Mouse (Mus musculus) intestine, embryonic 16.5 days (tissue): ENCODE data around the gene Msln. TPM values are rescaled to one million over a fixed set of nuclear protein-coding genes. Genes with fewer than 3 reads are reported as not detected.
A peak's percentile ranks its signal among the peaks of the same experiment; 100 is the strongest.
"Not testable (repeated sequence)": the region's sequence is repeated elsewhere in the genome, so short reads cannot be mapped to it uniquely, and the experiment has no call there.

Experiments
- ATAC-seq: fragments of 200-750 bp; cut with Nextera tagmentation; 2 replicates; pipeline ENCODE4 v1.8.0; 2017; ENCODE audit warnings: moderate TSS enrichment, moderate library complexity
- H3K27ac ChIP-seq: fragments of 300-500 bp; sonication (generic); 2 replicates; pipeline ENCODE4 v1.5.1; 2014; ENCODE audit warnings: mild to moderate bottlenecking, low read length
- H3K27me3 ChIP-seq: fragments of 300-500 bp; sonication (generic); replicated peaks from 2 replicates; pipeline ENCODE4 v1.6.1; 2014; ENCODE audit warnings: low read length, control low read depth, mixed read lengths; ENCODE audit not compliant: control insufficient read depth, insufficient read depth
- H3K36me3 ChIP-seq: fragments of 300-500 bp; sonication (generic); 2 replicates; pipeline ENCODE4 v1.6.1; 2014; ENCODE audit warnings: low read length, control low read depth; ENCODE audit not compliant: control insufficient read depth, insufficient read depth
- H3K4me1 ChIP-seq: fragments of 300-500 bp; sonication (generic); 2 replicates; pipeline ENCODE4 v1.6.1; 2014; ENCODE audit warnings: low read length, control low read depth, mixed read lengths; ENCODE audit not compliant: control insufficient read depth, insufficient read depth
- H3K4me2 ChIP-seq: fragments of 300-500 bp; sonication (generic); 2 replicates; pipeline ENCODE4 v1.6.1; 2014; ENCODE audit warnings: low read depth, low read length, control low read depth
- H3K4me3 ChIP-seq: fragments of 300-500 bp; sonication (generic); 2 replicates; pipeline ENCODE4 v1.5.1; 2014; ENCODE audit warnings: mild to moderate bottlenecking, low read length
- H3K9ac ChIP-seq: fragments of 300-500 bp; sonication (generic); 2 replicates; pipeline ENCODE4 v1.6.1; 2014; ENCODE audit warnings: low read depth, low read length
- H3K9me3 ChIP-seq: fragments of 300-500 bp; sonication (generic); 2 replicates; pipeline ENCODE4 v1.6.1; 2016; ENCODE audit warnings: low read length, control low read depth; ENCODE audit not compliant: control insufficient read depth
- WGBS: fragments of 180-500 bp; shearing (Covaris S2); extraction: QIAGEN DNeasy Blood & Tissue Kit; methylation state at CpG from one replicate; pipeline ENCODE4 v1.1.7; 2014; 5-methylcytosine and 5-hydroxymethylcytosine counted together
- polyA plus RNA-seq: library from polyadenylated mRNA; unstranded; fragments of >200 nt; fragmentation: Nextera tagmentation; extraction: Ambion mirVana; gene quantifications from 2 replicates; pipeline ENCODE4 v1.2.1, GENCODE M21; 2015

Msln gene
- polyA plus RNA-seq, 1 experiment from 2014 or later: 27.7 TPM

- no peaks in the 10 kb centered on the region for H3K36me3 ChIP-seq
- 67% methylated on average over 9 of the region's 9 CpGs for WGBS
- H3K4me2 ChIP-seq: no peak overlapping the region
- no peak overlapping the region for H3K9ac ChIP-seq
- 0 out of 2 replicates have a peak, but pooled peaks cover 4% of the 10 kb centered on the region for H3K4me1 ChIP-seq
- H3K9me3 ChIP-seq: no peaks in the 10 kb centered on the region
- no peak overlapping the region for H3K4me3 ChIP-seq
- peak; percentile 63; the same call in 1 of the 2 replicates for ATAC-seq
- H3K27me3 ChIP-seq: no peaks in the 10 kb centered on the region
- no peak overlapping the region for H3K27ac ChIP-seq
Observed at GRCm38 (mm10) chr17:25756378-25757242, 2.4 kb upstream of the Msln start.

- Histone ChIP-seq H3K27ac (no peak overlapping the region), H3K36me3 (no peaks in the 10 kb centered on the region), H3K9ac (no peak overlapping the region), H3K27me3 (no peaks in the 10 kb centered on the region), H3K4me3 (no peak overlapping the region), H3K4me2 (no peak overlapping the region), H3K4me1 (peaks cover 6% of the 10 kb centered on the region; the same call in 1 of the 2 replicates), H3K9me3 (no peaks in the 10 kb centered on the region)
- peak; percentile 70 for ATAC-seq
- 29% methylated on average over 4 of the region's 4 CpGs for WGBS
Observed at GRCm38 (mm10) chr17:25755627-25756377, 1.6 kb upstream of the Msln start.

- 82% methylated on average over 4 of the region's 4 CpGs for WGBS
Observed at GRCm38 (mm10) chr17:25755086-25755485, 908 bp upstream of the Msln start.

GRCm38 (mm10) chr17:25751446-25751845, 2.7 kb downstream of the Msln start:
- Histone ChIP-seq H3K27ac (no peak overlapping the region), H3K36me3 (no peaks in the 10 kb centered on the region), H3K4me3 (no peak overlapping the region), H3K27me3 (no peaks in the 10 kb centered on the region), H3K9me3 (no peaks in the 10 kb centered on the region), H3K4me1 (peaks cover 6% of the 10 kb centered on the region; the same call in 1 of the 2 replicates), H3K9ac (no peak overlapping the region; the same call in 1 of the 2 replicates), H3K4me2 (no peak overlapping the region)
- ATAC-seq: no peak
- 32% methylated on average over 5 of the region's 5 CpGs for WGBS

More at GRCm38 (mm10) chr17:25755086-25755485, 908 bp upstream of the Msln start:
- ATAC-seq: no peak
- H3K4me1 ChIP-seq: peaks cover 6% of the 10 kb centered on the region; the same call in 1 of the 2 replicates
- H3K4me3 ChIP-seq: no peak overlapping the region
- H3K36me3 ChIP-seq: no peaks in the 10 kb centered on the region
- H3K4me2 ChIP-seq: no peak overlapping the region
- H3K9me3 ChIP-seq: no peaks in the 10 kb centered on the region
- H3K9ac ChIP-seq: no peak overlapping the region
- H3K27ac ChIP-seq: no peak overlapping the region
- no peaks in the 10 kb centered on the region for H3K27me3 ChIP-seq

- Histone ChIP-seq H3K4me1 (peaks cover 3% of the 10 kb centered on the region; the same call in 1 of the 2 replicates), H3K4me3 (no peak overlapping the region), H3K27me3 (no peaks in the 10 kb centered on the region), H3K9me3 (no peaks in the 10 kb centered on the region), H3K9ac (no peak overlapping the region), H3K36me3 (no peaks in the 10 kb centered on the region), H3K27ac (no peak overlapping the region), H3K4me2 (no peak overlapping the region)
- ATAC-seq: no peak
- 84% methylated on average over 6 of the region's 6 CpGs for WGBS
Observed at GRCm38 (mm10) chr17:25749314-25749713, 4.9 kb downstream of the Msln start.

- H3K4me1 ChIP-seq: peaks cover 3% of the 10 kb centered on the region; the same call in 1 of the 2 replicates
- no peak overlapping the region for H3K4me2 ChIP-seq
- ATAC-seq: no peak
- 90% methylated on average over 4 of the region's 4 CpGs for WGBS
- no peaks in the 10 kb centered on the region for H3K27me3 ChIP-seq
- no peak overlapping the region for H3K9ac ChIP-seq
- H3K4me3 ChIP-seq: no peak overlapping the region
- no peaks in the 10 kb centered on the region for H3K36me3 ChIP-seq
- H3K27ac ChIP-seq: no peak overlapping the region
- no peaks in the 10 kb centered on the region for H3K9me3 ChIP-seq
Observed at GRCm38 (mm10) chr17:25748238-25748637, 5.9 kb downstream of the Msln start.

- no peaks in the 10 kb centered on the region for H3K27me3 ChIP-seq
- no peak overlapping the region for H3K4me2 ChIP-seq
- H3K4me3 ChIP-seq: no peak overlapping the region
- no peak for ATAC-seq
- H3K9me3 ChIP-seq: no peaks in the 10 kb centered on the region
- no peak overlapping the region for H3K27ac ChIP-seq
- H3K36me3 ChIP-seq: no peaks in the 10 kb centered on the region
- no peaks in the 10 kb centered on the region for H3K4me1 ChIP-seq
- WGBS: 76% methylated on average over 10 of the region's 10 CpGs
- no peak overlapping the region for H3K9ac ChIP-seq
Observed at GRCm38 (mm10) chr17:25744311-25744710, 9.9 kb downstream of the Msln start.

GRCm38 (mm10) chr17:25743831-25744230, 10.3 kb downstream of the Msln start:
- Histone ChIP-seq H3K4me3 (no peak overlapping the region), H3K9me3 (no peaks in the 10 kb centered on the region), H3K27ac (no peak overlapping the region), H3K4me1 (no peaks in the 10 kb centered on the region), H3K27me3 (no peaks in the 10 kb centered on the region), H3K36me3 (no peaks in the 10 kb centered on the region), H3K9ac (no peak overlapping the region), H3K4me2 (no peak overlapping the region)
- ATAC-seq: no peak
- WGBS: 90% methylated on average over 9 of the region's 9 CpGs

GRCm38 (mm10) chr17:25741471-25741870, 12.7 kb downstream of the Msln start:
- not testable (repeated sequence) for H3K36me3 ChIP-seq, H3K27me3 ChIP-seq, H3K9ac ChIP-seq, H3K4me2 ChIP-seq, H3K4me1 ChIP-seq, H3K4me3 ChIP-seq, ATAC-seq, H3K27ac ChIP-seq, H3K9me3 ChIP-seq
- WGBS: 76% methylated on average over 12 of the region's 12 CpGs
